Mouse (Mus musculus) hindlimb bud, embryonic 11.5 days (tissue): ENCODE results near the gene Arl9.
"Not testable (repeated sequence)": the region's sequence is repeated elsewhere in the genome, so short reads cannot be mapped to it uniquely, and the experiment has no call there.

ENCODE experiments used
- DNase-seq: peaks from one replicate; pipeline ENCODE4 v3.0.0-alpha.2; 2012; ENCODE audit warnings: low read depth, low spot score; ENCODE audit errors: extremely low spot score

The Arl9 gene

DNA sequence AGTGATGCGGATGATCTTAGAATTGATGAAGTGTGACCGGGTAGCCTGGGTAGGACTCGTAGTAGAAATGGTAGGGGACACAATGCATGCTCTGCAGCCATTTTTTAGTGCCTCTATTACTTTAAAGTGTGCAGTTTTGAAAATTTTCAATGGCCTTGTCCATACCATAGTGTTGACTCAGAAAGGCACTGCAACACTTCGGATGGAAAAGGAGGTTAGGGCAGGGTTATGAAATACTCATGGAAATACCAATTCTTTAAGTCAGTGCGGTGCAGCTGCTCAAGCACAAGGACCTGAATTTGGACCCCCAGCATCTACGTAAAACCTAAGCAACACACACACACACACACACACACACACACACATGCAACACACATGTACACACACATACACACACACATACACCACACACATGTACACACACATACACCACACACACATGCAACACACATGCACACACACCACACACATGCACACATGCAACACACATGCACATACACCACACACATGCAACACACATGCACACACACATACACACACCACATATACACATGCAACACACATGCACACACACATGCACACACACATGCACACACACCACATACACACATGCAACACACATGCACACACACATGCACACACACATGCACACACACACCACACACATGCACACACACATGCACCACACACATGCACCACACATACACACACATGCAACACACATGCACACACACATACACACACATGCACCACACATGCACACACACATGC, at the start of gene Arl9:
Gene Arl9, plus strand, starts transcription at position 5 of the 771 bp plus-strand sequence.
- no peak for DNase-seq

DNA sequence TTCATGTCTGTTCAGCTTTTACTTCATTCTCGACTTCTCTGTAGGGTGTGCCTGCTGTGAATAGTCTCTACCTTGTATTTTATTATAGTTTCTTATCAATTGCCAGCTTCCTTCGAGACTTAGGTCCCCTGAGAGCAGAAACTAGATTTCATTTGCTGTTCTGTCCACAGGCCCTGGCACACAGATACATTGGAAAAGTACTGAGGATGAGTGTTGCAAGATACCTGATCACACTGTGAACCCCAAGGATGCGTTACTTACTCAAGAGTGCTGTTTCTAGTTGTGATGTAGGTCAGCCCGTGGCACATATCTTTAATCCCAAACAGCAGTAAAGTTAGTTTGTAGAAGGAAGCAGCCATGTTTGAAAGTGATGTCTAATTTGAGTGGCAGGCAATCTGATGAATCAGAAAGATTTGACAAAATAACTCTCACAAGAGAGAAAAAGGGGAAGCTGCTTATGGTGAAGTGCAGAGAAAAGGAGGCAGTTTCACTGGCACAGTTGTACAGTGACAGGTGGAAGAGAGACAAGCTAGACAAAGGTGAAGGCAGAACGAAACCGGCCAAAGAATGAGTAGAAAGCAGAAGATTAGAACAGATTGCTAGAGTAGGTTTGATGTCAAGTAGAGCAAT, 49.5 kb upstream of the Arl9 start:
- DNase-seq, result no peak

DNA sequence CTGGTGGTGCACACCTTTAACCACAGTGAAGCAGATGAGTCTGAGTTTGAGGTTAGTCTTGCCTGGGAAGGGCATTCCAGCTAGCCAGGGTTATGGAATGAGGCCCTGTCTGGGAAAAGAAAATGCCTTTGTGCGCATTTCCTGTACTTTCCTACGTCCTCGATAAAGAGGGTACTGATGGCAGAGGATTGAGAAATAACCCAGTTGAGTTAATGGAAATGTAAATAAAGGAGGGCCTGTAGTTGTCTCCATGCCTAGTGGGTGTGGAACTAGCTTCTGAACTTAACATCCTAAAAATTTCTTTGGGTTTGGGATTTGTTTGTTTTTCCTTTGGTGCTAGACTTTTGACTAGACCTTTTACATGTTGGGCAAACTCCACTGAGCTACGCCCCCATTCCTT, 48.4 kb upstream of the Arl9 start:
- no peak for DNase-seq

DNA sequence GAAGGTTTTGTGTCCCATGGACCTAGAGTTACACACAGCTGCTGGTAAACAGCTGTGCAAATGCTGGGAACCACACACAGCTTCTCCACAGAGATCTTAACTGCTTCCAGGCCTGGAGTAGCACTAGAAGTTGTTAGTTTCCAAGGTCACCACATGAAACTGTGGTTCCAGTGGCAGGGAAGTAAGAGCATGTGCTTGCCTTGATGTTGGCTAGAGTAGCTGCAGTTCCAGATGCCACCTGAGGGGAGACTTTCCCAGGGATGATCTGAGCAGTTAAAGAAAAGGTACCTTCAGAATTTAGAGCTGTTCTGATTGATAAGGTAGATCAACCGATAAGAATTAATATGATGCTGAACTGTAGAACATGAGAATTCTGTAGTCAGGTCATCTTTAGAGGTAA, 45.9 kb upstream of the Arl9 start:
- DNase-seq, result no peak

DNA sequence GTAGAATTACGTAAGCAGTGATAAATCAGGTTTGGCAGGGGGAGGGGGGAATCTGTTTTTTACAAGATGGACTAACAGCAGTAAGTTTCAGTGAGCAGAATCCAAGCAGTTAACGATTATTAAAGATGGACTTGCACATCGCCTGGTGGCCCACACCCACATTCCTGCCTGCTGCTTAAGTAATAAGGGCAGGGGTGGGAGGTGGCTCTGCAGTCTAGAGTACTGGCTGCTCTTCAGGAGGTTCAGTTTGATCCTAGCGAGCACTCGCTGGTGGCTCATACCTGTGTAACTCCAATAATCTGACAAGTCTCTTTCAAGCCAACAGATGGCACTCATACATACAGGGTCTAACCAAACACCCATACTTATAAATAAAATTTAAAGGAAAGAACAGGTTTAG, 44.3 kb upstream of the Arl9 start:
- no peak for DNase-seq

DNA sequence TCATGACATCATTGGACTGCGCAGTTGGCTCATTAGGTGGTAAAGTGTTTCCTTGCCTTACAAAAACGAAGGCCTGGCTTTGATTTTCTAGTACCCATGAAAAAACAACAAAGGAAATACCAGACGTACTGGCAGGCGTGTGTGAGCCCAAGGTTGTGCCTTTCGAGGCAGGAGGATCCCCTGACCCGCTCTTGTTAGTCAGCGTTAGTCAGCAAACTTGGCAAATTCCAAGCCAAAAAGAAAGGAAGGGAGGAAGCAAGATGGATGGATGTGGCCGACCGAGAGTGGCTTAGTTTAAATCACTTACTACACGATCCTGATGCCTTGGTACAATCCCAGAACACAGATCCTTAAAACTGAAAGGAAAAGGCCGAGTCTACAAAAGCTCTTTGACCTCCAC, 41.3 kb upstream of the Arl9 start:
- no peak for DNase-seq

DNA sequence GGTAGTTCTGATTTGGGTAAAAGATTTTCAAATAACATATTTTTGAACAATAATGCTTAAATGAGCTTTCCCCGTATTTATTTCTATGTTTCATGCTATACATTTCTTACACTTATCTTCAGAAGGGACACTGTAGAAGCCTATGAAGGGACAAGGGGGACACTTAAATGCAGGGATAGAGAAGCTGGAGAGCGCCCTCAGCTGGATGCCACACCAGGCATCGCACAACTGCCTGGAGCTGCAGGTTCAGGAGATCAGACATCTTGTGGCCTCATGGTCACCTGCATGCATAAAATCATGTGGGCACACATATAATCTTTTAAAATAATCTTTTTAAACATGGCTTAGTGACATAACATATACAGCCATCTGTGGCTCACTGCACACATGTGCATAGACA, 39.2 kb upstream of the Arl9 start:
- DNase-seq, result no peak

DNA sequence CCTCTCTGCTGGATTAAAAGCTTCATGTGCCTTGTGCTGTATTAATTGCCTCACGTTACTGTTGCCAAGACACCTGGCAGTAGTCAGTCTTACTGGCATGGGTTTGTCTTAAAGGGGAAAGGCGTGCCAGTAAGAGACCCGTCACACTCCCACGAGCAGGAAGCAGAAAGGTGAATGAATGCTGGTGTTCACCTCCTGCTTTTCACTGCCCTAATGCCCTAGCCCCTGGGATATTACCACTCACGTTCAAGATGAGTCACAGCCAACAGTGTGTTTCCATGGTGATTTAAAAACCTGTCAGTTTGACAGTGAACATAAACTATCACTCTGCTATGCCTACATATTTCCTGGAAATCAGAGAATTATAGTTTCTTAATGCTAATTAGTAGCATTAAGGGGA, 34.6 kb upstream of the Arl9 start:
- no peak for DNase-seq

DNA sequence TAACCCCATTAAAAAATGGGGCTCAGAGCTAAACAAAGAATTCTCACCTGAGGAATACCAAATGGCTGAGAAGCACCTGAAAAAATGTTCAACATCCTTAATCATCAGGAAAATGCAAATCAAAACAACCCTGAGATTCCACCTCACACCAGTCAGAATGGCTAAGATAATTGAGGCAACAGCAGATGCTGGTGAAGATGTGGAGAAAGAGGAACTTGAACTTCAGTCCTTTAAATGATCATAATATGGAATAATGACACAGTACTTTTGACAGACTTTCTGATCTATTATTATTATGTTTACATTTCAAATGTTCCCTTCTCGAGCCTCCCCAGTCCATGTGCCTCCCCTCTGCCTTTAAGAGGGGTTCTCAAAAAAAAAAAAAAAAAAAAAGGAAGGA, 32.7 kb upstream of the Arl9 start:
- DNase-seq, result not testable (repeated sequence)

DNA sequence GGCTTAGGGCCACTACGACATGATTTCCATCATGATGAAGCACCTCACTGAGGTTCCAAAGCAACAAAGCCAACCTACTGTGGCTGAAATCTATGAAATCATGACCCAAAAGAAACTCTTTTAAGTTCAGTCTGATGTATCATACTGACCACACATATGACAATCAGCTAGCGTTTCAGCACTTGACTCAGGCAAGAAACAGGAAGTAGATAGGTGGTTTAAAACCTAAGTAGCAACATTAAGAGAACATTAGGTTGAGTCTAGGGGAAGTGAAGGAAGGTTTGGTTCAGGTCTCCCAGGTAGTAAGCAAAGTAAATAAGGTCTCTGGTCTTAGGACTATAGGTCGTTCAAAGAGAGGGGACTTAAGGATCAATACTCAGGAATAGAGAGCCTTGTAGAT, 30.4 kb upstream of the Arl9 start:
- no peak for DNase-seq

DNA sequence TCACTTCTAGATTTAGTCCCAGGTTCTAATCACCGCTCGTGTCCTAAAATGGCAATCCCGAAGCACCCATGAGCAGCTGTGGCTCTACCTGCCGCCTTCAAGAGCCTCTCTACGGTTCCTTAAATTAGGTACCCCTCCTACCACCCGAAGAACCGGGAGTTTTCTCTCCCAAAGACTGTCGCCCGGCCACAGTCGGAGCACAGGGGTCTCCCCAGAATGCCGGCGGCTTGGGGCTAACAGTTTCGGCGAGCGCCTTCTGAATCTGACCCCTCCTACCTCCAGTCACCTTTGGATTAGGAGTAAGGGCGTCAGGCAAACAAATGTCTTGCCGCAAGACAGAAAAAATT, 29.7 kb upstream of the Arl9 start:
- DNase-seq, result no peak

DNA sequence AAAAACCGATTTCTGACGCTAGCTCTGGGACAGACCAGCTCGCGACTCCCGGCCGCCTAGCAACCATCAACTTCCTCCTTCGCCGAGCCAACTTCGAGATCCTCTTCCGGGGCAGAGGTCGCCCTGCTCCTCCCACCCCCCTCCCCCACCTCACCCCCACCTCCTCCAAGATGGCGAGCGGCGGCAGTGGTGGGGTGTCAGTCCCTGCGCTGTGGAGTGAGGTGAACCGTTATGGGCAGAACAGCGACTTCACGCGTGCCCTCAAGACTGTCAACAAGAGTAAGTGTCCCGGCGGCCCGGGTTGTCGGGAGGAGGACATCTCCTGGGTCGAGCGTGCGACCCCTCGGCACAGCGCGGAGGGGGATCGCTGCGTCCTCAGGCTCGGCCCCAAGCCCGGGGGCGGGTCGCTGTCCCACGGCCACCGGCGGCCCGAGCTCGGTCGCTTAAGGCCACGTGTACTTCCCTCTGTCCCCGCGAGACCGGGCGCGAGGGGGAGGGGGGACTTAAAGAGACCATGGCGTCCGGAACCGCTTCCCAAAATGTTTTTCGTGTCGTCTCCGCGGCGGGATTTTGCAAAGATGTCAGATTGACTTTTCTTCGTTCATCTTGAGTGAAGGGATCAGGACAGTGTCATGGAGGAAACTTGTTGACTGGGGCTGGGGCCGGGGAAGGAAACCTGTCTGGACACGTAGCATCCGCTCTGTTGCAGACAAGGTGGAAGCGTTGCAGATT, 29.1 kb upstream of the Arl9 start, which contains the start of gene Srp72:
Gene Srp72, plus strand, starts transcription at position 130 of the 732 bp plus-strand sequence.
- peak; percentile 54 for DNase-seq

DNA sequence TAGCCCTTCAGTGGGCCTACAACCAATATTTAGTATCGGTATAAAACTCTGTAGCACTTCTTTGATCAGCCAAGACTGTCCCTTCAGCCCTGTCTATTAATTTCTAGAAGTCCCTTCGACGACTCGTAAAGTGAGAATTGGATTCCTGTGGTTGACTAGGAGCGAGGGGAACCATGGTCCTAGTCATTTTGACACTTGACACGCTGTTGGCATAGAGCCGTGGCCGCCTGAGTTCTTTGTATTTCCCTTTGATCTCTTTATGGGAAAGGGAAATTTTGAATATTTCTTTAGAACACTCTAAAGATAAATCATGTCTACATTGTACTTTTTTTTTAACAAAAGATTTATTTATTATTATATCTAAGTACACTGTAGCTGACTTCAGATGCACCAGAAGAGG, 28.1 kb upstream of the Arl9 start:
- no peak for DNase-seq

DNA sequence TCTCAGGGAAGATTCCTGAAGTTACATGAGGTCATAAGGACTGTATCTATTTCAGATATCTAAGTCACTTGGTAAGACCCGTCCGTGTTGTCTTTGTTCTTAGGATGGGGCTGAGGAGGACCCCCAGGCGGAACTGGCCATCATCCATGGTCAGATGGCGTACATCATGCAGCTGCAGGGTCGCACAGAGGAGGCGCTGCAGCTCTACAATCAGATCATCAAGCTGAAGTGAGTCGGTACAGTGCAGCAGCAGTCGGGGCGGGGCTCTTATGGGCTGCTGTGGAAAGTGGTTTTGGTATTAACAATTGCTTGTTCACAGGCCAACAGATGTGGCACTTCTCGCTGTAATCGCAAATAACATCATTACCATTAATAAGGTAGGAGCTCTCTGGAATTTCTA, 19.8 kb upstream of the Arl9 start:
- no peak for DNase-seq

DNA sequence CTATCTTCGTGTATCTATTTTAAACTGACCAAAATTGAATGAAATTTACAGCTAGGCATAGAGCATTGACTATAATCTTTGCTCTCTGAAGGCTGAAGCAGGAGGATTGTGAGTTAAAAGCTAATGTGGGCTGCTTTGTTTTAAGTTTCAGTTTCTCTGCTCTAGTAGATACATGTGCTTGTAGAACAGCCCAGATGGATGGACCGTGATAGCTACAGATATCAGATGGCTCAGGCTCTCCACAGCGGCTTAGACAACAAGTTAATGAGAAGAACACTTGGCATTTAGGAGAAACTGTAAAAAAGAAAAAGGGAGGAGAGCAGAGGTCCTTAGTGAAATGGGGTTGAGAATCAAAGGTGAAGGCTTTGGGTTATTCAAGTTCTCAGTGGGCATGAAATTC, 13.1 kb upstream of the Arl9 start:
- no peak for DNase-seq

DNA sequence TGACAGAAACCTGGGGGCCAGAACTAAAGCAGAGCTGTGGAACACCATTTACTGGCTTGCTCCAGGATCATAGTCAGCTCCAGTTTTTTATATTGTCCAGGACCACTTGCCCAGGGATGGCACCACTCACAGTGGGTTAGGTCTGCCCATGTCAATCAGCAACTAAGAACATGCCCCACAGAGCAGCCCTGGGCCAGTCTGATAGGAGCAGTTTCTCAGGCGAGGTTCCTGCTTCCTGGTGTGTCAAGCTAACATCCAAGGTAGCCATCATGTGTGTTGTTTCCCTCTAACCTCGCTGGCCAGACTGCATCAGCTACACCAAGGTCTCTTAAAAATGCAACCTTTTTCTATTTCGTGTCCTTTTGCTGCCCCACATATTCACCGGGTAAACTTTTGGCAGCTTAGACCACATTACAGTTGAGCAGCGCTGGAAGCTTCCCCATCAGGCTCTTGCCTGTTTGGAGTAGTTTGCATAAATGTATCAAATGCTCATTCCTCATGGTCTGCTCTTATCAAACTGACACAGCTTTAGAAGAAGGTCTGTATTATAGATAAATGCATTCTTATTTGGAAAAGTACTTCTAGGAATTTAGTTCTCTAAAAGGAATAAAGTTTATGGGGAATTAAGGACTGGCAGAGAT, 10.6 kb upstream of the Arl9 start:
- no peak for DNase-seq

DNA sequence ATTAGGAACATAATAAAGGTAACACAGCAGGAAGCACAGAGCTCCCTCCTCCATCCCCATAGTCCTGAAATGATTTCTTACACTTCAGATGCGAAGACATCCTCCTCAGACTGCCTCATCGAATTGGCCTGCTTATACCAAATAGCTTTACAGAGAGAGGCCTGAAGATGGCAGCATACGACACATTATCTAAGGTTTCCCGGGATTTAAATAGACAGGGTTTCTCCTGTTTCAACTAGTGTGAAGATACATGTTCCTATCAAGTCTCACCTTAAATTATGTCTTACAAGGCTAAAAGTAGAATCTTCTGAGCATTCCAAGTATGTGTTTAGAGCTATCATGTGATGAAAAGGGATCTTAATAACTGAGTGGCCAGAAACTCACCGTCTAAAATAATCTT, 5.4 kb upstream of the Arl9 start:
- no peak for DNase-seq

DNA sequence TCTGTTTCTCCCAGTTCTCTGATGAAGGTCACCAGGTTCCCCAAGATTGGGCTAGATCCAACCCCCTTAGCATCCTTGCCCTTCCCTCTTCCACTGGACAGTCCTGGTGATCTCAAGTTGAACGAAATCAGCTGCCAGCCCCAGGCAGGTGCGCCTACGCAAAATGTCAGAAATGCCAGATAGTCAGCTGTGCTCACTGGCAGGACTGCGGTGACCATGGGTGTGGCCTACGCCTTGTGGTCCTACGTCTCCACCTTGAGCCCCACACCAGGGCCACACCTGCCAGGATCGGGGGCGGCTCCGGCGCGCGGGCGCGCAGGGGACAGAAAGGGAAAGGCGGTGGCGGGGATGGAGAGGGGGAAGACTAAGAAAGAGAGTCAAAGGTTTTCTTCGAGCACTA, 2.7 kb upstream of the Arl9 start:
- DNase-seq, result no peak

DNA sequence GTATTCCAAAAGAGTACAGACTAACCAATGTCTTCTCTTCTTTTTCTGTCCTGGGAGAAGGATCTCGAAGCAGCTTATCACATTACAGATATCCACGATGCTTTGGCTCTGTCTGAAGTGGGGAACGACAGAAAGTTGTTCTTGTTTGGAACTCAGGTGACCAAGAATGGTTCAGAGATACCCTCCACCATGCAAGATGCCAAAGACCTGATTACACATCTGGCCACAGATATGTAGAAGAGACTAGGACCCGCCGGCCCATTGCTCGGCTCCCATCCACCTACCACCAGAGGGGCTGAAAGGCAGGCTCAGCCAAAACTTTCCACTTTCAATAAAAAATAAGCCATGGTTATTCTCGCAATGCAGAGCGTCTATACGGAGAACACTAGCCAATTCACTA, 6.5 kb downstream of the Arl9 start:
- no peak for DNase-seq

DNA sequence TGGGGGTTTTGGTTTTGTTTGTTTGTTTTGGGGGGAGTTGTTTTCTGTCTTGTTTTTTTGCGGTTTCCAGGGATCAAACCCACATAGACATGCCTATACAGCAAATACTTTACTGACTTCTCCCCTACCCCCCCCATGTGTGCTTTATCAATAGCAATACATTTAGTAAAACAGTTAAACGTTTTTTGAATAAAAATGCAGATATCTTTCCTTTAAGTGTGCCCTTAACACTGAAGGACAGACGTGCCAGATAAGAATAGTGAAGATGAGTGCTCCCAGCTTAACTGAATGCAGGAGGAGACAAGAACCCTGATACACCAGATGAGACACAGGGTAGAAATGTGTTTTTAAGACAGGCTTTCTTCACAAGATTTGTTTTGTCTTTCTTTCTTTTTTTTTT, 7.2 kb downstream of the Arl9 start:
- no peak for DNase-seq

DNA sequence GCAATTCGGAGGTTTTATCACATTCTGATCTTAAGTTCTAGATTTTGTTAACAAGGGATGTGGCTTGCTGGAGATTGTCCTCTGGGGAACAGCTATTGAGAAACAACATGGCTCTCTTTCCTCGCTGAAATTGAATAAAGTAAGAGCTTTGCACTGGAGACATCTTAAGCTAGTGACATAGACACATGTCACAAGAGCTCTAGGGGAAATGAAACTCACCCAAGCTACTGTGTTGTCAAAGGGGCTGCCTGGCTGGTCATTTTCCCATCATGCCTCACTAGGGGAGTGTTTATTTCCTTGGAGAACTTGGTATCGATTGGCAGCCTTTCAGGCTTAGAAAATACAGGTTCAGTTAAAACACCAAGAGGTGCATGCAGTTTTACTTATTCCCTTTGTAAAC, 9.3 kb downstream of the Arl9 start:
- no peak for DNase-seq
